Mouse (Mus musculus) c-Kit-positive CD71-positive TER-119-negative erythroid progenitor cells, embryonic 14.5 days (primary cell): ENCODE results near the gene Lrch3.
"Not testable (repeated sequence)": the region's sequence is repeated elsewhere in the genome, so short reads cannot be mapped to it uniquely, and the experiment has no call there.

Source experiments
- DNase-seq: peaks from one replicate; pipeline ENCODE4 v3.0.0-alpha.2; 2013; ENCODE audit warnings: low read depth

Gene Lrch3

DNA sequence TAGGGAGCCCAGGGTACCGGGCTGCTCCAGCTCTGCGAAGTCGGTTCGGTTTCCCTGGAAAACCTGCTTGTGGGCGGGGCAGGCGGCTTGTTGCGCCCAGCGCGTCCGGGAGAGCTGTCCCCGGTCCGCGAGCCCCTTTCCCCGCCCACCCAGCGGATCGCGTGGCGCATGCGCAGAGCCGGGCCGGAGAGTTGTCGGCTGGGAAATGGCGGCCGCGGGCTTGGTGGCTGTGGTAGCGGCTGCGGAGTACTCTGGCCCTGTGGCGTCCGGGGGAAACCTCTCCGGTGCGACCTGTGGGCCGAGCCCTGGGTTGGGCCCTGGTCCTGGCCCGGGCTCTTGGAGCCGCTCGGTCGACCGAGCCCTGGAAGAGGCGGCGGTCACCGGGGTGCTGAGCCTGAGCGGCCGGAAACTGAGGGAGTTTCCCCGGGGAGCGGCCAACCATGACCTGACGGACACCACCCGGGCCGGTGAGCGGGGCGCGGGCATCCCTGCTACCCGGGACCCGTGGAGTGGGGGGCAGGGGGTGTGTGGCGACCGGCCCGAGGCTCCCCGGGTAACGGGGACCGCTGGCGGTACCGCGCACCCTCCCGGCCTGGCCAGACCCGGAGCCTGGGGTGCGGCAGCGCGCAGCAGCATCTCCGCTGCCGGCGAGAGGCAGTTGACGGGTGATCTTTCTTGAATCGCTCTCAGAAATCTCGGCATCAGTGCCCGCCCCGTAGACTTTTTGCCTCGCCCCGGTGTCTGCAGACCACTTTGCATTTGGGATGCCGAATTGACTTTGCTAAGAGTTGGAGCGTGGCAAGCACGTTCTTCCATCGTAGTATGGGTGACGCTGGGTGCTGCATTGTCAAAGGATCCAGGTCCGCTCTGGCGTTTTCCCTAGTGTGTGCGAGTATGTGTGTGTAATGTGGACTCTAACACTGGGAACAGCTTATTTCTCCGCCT, at the start of gene Lrch3:
Gene Lrch3 (plus strand): TSS at position 164 of the 945 bp plus-strand sequence.
- DNase-seq = peak; percentile 85

DNA sequence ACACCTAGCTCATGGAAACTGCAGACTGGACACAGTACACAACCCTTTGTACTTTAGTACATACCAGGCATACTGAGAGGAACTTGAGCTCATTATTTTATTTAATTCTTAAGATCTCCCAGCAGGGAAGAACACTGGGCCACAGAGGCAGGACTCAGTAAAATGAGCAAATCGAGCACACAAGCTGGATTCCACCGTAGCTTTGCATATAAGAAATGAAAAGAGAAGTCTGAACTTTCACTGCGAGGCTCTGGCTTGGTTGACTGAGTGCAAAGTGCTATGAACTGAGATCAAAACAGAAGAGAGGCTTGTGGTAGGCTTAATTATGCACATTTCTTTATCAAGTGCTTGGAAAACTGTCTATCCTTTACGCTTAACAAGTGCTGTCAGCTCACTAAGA, 48.5 kb upstream of the Lrch3 start:
- DNase-seq = no peak

DNA sequence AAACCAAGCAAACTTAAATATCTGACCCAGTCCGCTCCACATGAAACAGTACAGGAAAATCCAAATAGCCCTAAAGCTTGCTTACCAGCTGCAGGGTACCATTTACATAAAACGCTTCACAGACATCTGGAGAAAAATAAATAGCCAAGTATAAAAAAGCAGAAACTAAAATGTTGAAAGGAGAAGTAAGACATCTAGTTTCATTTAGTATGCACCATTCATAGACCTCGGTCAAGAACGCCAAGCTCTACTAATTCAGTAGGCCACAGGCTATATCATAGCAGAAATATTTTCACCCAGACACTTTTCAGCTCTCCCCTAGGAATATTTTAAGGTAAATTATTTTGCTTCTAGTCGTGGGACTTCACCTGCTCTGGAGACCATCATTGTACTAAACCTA, 47.2 kb upstream of the Lrch3 start:
- no peak for DNase-seq

DNA sequence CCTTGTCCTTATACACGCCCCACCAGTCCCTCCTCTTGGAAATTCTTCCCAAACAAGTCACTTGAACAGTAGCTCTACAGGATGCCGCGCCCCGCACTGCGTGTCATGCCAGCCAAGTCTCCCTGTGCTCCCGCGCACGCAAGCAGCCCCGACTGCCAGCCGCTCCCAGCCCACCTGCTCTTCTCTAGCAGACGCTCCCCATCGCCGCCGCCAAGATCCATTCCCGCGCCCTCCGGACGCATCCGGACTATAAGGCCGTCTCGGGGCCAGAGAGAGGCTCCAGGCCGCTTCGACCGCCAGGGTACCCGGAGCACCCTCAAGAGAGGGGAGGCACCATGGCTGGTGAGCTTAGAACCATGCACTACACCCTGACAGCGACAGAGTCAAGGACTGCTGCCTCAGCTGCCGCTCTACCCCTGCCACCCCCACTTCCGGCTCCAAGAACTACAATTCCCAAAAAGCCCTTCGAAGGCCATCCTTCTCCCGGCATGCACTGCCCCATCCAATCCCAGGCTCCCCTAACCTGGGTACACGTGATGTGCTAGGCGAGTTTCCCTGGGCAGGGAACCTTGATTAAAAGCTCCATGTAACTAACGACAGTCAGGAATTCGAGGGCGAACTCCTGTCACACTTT, 45.9 kb upstream of the Lrch3 start:
- peak; percentile 82 for DNase-seq

DNA sequence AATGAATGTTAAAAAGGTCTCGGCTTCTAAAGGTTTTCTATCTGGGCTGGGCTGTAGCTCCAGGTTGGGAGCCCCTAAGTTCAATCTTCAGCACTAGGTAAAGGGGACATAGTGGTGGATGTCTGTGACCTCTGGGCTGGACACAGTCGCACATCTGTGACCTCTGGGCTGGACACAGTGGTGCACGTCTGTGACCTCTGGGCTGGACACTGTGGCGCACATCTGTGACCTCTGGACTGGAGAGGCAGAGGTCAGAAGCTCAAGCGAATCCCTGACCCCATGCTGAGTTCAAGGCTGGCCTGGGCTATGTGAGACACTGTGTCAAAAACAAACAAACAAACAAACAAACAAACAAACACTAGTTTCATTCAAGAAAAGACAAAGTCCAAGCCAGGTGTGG, 43.7 kb upstream of the Lrch3 start:
- DNase-seq = no peak

DNA sequence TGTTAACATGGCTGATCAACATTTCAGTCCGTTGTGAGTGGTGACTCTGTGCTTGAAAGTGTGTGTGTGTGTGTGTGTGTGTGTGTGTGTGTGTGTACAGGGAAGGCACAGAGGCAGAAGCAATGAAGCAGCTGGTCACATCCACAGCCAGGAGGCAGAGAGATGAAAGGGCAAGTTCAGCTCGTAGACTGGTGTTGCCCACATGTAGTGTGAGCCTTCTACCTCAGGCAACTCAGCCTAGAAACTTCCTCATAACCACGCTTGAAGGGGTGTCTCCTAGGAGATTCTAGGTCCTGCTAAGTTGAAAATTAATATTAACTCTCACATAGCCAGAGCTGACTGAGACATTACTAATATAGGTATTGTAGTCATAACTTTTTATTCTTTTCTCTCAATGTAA, 40.5 kb upstream of the Lrch3 start:
- no peak for DNase-seq

DNA sequence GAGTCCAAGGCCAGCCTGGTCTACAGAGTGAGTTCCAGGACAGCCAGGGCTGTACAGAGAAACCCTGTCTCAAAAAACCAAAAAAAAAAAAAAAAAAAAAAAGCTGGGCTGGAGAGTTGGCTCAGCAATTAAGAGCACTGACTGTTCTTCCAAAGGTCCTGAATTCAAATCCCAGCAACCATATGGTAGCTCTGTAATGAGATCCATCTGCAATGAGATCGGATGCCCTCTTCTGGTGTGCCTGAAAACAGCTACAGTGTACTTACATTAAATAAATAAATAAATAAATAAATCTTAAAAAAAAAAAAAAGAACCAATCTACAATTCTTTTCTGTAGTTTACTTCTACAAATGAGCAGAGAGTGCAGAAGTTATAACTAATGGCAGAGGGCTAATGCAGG, 38.6 kb upstream of the Lrch3 start:
- not testable (repeated sequence) for DNase-seq

DNA sequence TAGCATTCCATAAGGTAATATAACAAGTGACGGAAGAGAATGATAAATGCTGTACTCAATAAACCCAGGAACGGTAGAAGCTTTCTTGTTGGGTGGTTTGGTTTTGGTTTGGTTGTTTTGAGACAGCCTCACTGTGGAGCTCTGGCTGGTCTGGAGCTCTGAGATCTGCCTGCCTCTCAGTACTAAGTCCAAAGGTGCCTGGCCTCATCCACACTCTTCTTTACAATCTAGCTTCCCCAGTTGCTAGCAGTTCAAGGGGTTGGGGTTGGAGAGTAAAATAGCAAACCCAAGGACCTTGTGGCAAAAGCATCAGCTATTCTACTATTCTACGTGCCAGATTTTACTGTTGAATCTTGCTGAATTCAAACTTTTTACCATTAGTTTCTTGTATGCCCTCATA, 38.1 kb upstream of the Lrch3 start:
- DNase-seq = no peak

DNA sequence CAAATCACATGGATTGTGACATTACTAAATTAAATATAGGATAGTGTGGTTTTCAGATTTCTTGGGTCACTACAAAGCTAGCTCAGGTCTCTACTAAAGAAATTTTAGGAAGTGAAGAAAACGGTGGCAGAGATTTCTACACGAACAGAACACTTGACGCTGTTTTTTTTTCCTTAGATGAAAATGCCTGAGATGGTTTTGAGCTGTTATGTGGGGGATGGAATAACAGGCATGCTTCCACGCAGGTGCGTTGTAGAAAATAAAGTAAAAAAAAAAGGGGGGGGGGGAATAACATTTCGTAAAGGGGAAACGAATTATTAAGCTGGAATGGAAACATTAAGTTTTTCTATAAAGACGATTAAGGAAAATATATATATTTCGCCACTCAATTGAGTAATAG, 37.1 kb upstream of the Lrch3 start:
- DNase-seq = no peak

DNA sequence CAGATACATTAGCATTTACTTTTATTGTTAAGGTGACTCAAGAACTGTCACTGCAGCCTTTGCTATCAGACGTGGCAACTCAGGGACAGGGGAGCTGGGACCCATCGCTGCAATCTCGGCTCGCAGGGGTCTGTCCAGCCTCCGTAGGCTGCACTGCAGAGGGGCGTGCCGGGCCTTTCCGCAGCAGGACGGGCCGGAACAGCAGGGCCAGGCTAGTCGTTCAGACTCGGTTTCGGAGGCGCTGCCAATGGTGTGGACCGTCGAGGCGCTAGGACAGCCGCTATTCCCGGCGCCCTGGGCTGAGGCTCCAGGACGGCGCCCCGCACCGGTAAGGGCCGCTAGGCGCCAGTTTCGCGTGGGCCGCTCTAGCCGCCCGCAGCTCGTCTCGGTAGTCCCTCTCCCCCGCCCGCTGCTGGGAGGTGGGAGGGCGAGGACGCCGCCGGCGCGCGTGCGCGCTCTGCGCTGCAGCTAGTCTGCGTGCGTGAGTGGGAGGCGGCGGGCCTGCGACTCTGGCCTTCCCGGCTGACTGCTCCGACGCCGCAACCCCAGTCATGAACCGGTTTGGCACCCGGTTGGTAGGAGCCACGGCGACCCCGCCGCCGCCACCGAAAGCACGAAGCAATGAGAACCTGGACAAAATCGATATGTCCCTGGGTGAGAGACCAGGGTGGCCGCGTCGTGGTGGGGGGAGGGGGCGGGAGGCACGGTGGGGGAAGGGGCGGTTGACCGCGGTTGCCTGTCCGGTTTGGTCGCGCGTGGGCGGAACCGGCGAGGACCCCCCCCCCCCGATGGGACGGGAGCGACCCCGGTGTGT, 36.4 kb upstream of the Lrch3 start, which contains the start of the genes Fyttd1 and Rubcn:
Gene Fyttd1 (plus strand): TSS at position 158 of the 814 bp plus-strand sequence.
Gene Rubcn (minus strand): TSS at position 424 of the 814 bp plus-strand sequence.
- peak; percentile 85 for DNase-seq

DNA sequence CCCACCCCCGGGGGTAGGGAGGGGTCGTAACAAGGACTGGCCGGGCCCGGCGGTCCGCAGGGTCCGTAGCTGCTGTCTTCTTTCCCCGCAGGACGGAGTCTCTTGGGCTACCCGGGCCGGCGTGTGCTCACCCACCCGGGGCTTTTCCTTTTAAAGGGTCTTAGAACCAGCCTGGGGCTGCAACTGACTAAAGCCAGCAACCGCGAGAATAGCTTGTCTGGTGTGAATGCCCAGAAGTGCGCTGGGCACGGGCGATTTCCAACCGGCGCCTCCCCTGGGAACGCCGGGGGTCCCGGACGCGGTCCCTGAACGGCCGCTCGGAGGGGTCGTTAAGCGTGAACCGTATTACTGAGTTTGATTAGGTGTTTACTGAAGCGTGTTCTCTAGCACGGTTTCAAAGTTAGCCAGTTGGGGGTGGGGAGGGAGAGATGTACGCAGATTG, 35.7 kb upstream of the Lrch3 start:
- no peak for DNase-seq

DNA sequence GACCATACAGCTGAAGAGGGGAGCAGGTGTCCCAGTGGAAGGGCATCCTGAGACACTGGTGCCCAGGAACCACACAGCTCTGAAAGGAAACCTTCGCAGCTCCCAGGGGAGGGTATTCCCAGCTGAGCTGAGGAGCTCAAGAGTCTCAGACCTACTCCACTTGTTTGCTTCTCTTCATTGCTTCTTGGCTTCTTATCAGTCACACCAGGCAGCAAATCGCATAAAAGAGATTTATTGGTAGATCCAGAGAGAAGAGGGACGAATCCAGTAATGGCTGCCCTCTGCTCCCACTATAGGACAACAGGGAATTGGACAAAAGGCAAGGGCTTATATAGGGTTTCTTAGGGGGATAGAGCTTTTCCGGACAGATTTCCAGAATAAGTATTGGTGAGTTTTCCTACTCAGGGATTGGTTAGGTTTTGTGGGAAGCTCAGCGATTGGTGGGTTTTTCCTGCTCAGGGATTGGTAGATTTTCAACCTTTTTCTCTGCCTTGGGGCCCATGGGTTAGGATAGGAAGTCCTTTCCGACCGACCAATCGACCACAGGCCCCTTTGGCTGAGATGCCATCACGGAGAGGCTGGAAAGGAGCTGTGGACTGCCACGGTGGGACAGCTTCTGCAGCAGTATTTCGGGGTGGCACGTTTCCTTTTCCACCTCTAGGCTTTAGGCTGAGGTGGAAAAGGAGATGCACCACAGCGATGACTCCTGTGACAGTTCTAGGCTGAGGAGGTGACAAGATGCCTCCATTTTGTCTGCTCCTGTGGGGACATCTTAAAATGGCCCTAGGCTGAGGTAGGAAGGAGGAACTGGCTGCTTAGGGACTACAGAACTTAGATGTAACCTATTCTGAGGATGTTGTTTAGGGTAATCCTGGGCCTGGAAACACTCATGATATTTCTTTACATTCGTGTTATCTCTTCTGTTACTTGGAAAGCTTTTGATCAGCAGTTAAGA, 34.7 kb upstream of the Lrch3 start:
- no peak for DNase-seq

DNA sequence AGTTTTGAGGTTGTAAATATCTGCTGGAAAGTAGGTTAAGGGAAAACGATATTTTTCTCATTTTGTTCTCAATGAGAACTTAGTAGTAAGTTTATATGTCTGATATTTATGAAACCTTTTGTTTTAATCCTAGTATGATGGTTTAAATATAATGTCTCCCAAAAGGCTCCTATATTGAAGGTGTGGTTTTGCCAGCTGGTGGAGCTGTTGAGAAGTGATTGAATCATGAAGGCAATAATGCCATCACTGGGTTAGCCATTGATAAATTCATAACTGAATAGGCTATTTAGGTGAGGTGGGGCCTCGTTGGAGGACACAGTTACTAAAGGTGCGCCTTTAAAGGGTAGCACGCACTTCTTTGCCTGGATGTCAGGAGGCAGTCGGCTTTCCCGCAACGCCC, 32.4 kb upstream of the Lrch3 start:
- DNase-seq = no peak

DNA sequence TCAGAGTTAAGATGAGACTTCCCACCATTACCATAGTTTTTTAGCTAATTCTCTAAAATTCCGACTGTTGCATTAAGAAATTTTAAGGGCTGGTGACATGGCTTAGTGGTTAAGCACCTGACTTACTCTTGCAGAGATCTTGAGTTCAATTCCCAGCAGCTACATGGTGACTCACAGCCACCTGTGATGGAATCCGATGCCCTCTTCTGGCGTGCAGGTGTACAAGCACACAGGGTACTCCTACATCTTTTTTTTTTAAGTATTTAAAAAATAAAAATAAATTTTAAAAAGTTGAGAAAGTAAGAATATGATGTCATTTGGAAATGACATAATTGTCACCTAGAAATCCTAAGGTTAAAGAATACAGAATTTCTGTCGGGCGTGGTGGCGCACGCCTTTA, 25.9 kb upstream of the Lrch3 start:
- no peak for DNase-seq

DNA sequence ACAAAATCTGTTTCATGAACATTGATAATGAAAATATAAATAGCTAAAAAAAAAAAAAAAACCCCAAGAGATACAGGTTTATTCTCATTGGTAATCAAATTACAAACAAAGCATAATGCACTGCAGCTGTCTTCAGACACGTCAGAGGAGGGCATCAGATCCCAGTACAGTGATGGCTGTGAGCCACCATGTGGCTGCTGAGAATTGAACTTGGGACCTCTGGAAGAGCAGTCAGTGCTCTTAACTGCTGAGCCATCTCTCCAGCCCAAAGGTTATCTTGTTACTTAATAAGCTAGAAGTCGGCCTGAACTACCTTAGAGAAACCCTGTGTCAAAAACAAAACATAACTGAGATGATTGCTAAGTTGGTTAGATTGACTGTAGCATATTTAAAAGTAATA, 24.0 kb upstream of the Lrch3 start:
- DNase-seq = no peak

DNA sequence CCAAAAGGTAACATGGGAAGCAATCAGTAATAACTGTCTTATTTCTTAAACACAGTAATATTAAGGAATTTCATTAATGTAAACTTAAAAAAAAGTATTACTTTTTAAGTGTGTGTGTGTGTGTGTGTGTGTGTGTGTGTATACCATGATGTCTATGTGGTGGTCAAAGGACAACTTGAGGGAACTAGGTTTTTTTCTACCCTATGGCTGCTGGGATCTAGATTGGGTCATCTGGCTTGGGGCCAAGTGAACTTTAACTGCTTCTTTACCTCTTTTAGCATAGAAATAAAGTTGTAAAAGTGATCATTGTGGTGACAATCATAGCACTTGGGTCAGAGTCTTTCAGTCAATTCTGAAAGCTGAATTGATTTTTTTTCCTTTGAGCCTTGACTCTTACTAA, 17.8 kb upstream of the Lrch3 start:
- DNase-seq = no peak

DNA sequence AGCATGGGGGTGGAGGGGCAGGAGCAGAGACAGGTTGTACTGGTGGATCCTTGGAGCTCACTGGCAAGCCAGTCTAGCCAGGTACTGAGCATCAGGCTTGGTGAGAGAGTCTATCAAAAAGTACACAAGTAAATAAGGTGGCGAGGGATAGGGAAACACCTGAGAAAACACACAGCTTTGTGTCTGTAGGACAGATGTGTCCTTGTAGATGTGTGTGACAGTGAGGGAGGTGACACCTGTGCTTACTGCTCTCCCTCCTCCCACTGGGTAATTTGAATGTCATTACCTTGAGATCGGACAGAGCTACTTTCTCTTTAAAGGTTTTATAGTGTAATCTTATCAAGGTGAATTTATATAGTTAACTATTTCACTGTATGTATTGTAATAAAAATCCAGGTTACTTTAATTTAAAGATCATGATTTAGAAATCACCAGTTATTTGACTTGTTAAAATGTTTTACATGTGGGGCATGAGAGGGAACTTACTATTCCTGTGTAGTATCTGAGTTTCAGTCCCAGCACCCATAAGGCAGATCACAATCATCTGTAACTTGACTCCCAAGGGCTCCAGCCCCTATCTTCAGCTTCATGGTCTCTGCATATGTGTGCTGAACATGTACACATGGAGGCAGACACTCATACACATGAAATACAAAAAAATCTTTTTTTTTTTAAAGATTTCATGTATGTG, 12.4 kb upstream of the Lrch3 start:
- no peak for DNase-seq

DNA sequence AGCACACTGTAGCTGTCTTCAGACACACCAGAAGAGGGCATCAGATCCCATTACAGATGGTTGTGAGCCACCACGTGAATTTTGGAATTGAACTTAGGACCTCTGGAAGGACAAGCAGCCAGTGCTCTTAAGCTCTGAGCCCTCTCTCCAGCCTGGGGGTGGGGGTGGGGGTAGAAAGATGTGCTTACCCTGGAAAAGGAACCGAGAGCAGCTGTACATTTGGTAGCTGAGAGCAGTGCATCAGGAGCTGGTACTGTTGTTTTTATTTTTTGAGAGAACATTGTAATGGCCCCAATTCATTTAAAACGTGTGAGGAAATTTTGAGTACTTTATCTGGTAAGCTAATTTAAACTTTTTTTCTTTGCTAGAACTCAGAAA, 11.9 kb upstream of the Lrch3 start:
- no peak for DNase-seq

DNA sequence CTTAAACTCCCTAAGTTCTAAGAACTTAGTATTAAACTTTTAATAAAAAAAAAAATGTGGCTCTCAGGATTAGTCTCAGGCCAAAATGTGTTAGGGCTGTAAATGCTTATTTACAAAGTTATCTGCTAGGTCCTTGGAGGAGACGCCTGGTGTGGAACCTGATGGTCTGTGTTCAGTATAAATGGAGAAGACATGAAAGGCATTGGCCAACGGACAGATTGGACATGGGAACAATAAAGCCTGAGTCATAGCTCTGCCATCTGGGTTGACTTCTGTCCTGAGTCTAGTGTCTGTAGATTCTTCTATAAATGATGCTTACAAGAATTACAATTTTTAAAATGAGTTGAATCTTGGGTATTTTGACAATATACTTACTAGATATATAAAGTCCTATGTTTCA, 7.7 kb upstream of the Lrch3 start:
- DNase-seq = no peak

DNA sequence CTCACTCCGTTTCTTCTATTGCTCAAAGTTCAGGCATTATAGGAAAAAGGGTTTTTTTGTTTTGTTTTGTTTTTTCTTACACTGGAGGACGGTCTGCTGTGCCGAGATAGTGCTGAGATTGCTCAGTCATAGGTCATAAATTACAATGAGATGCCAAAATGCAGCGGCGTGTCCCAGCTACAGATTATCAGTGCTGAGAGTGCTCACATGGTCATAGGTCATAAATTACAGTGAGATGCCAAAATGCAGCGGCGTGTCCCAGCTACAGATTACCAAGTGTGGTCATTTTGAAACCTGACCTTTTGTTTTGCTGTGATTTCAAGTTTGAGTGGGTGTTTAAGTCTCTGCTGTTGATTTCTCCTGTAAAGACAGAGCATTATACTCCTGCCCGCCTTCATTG, 7.2 kb upstream of the Lrch3 start:
- no peak for DNase-seq

DNA sequence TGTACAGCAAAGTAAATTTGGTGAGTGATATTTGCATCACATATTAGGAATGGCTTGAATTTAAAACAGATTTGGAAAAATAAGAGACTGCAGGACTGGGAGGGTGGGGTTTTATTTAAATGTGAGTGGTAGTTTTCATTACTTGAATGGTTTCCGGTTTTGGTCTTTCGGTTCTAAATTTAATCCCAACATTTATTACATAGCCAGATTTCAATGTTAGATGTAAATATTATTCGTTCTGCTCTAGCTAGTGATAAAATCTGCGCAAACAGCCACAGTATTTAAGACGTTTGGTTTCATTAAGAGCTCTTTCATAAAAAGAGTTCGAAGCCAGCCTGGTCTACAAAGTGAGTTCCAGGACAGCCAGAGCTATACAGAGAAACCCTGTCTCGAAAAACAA, 688 bp upstream of the Lrch3 start:
- DNase-seq = no peak
